Mouse (Mus musculus) ES-CJ7 (cell line): ENCODE measurements around the gene Med25.
A peak's percentile ranks its signal among the peaks of the same experiment; 100 is the strongest.

Source experiments
- DNase-seq: peaks from one replicate; pipeline ENCODE4 v3.0.0; 2011; ENCODE audit warnings: low read depth, low spot score

Gene Med25

DNA sequence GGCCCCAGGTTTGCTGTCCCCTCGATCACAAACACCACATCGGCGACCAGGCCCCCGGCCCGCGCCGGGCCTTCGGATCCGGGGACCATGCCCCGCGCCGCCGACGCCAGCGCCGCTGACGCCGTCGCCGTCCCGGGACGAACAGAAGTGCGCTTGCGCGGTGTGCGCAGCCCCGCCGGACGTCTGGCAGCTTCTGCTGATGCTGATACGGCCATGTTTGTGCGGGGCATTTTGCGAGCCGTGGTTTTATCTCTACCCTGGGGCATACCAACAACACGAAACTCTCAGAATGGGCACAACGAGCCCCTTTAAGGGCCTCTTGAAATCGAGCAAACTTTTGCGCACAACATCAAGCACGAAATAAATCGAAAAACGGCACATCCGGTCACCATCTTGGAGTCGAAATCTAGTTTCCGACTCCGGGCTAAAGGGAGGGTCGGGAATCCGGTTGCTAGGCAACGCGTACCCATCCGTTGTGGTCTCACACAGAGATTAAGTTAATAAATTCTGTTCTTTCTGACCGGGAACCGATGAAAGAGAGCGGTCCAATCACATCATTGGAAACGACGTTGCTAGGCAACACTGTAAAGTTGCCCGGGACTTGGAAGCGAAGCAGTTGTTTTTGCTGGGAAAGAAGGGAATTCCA is at the start of gene Med25:
Gene Med25, minus strand, starts transcription at position 437 of the 646 bp plus-strand sequence.
- peak; percentile 92 for DNase-seq

- DNase-seq = peak; percentile 88
Measured at GRCm38 (mm10) chr7:44938680-44939079, 46.2 kb upstream of the Med25 start.

- DNase-seq = peak; percentile 100
Measured at GRCm38 (mm10) chr7:44929204-44930151, 37.0 kb upstream of the Med25 start, which contains the start of gene Ap2a1. Gene Ap2a1, minus strand, starts transcription at chr7:44929496.

DNA sequence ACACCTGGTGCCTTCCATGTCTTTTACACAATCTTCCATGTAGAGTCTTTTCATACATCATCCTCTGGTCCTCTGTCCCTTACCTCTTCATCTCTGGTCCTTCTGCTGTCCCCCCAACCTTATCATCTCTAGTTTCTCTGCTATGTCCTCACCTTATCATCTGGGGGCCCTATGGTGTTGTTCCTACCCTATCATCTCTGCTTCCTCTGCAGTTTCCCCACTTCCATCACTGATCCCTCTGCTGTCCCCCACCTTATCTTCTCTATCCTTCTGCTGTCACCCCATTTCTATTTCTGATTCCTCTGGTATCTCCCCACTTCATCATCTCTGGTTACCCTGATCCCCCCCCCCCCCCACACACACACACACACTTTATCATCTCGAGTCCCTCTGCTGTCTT is 36.1 kb upstream of the Med25 start:
- no peak for DNase-seq

DNA sequence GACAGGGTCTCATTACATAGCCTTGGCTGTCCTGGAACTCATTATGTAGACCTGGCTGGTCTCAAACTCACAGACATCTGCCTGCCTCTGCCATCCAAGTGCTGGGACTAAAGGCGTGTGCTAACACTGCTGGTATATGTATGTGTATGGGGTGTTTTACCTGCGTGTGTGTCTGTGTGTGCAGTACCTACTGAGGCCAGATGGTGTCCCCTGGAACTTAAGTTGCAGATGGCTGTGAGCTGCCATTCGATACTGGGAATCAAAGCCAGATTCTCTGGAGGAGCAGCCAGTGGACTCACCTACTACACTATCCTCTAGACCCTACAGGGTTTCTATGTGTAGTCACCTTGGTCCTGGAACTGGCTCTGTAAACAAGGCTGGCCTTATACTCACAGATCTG is 33.0 kb upstream of the Med25 start:
- DNase-seq = peak; percentile 88

GRCm38 (mm10) chr7:44922530-44922929 is 30.0 kb upstream of the Med25 start:
- no peak for DNase-seq

DNA sequence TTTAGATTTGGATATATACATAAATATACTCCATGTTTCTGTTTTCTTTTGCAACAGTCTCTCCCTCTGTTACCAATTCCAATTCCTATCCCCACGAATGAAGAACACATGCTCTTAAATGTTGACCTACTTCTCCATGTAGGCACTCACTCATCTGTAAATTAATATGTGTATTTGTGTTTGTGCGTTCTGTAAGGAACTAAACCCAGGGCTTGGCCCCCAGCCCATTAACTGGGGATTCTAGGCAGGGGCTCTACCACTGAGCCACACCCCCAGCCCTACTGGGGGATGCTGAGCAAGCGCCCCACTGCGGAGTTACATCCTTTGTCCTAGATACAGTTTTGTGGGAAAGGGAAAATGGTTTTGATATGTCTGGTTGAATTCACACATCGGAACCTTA is 26.6 kb upstream of the Med25 start:
- DNase-seq = no peak

- DNase-seq = no peak
Measured at GRCm38 (mm10) chr7:44918219-44918618, 25.7 kb upstream of the Med25 start.

GRCm38 (mm10) chr7:44916881-44917280 is 24.4 kb upstream of the Med25 start:
- no peak for DNase-seq

DNA sequence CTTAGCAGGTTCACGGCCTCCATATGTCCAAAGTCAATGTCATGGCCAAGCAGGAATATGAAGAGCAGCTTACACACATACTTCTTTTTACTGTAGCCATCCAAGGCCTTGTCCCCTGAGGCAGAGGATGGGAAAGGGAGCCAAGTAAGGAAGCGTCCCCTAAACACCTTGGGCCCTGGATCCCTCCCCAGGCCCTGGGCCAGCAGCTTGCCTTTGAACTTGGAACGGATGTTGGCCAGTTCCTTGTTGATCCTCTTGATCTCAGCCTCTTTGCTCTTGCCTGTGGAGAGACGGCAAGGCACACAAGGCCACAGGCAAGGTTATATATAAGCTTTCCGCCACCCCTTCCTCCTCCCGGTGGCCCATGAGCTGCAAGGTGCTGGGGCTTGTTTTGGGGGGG is 23.7 kb upstream of the Med25 start:
- DNase-seq = no peak

DNA sequence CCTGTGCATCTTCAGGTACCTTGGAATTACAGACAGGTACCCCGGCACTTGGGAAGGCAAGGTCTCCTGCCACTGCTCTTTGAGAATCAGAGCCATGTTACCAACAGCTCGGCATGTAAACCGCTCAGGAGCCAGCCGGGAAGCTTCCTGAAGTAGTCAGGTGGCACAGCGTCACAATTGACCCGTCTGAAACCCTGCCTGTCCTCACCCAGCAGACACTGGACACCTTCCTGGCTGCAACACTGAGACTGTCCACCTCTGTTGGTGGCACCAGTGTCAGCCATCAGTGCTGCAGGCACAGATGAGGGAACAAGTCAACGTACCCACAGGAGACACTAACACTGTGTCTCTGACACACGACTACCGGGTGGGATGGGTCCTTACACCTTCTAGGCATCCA is 22.8 kb upstream of the Med25 start:
- no peak for DNase-seq

- no peak for DNase-seq
Measured at GRCm38 (mm10) chr7:44914396-44914795, 21.9 kb upstream of the Med25 start.

DNA sequence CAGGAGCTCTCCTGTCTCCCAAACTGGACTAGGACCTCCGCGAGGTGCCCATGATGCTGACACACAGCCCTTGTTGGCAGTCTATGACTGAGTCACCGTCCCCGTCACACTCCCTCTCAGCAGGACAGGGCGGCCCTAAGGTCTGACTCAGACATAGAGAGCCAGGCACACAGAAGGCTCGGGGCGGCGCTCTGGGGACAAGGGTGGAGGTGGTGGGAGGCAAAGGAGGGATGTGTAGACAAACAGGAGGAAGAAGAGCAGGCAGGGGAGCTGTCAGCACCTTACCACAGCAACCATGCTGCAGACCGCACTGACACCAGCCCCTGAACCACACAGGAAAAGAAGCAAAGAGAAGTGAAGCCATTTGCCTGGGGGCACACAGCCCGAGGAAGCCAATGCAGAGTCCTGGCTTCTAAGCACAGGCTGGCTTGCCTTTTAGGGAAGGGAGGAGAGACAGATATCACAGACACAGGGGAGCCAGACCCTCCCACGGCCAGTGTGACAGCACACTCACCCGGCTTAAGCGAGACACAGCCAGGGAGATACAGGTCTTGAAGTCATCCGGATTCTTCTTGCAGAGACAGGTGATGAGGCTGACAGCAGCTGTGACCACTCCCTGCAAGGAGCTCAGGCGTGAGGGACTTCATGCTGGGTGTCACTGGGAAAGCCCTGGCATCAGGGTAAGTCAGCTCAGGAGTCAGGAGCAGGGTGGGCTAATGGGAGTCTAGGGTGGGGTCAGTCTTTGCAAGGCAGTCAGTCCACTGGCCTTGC is 16.4 kb upstream of the Med25 start:
- DNase-seq = no peak

DNA sequence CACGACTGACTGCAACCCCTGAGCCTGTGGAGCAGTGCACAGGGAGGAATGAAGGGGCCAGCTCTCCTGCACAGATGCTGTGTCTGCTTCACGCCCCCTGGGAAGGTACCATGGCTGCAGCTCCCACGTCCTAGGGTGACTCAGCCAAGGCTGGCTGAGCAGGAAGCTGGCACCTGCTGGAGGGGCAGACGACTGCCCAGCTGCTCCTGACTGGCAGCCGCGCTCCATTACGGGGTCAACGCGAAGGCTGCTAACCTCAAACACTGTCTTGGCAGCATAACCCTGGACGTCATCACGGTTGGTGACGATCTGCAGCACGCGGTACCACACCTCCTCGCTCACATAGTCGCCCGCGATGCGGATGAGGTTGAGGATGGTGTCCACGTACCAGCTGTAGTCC is 12.9 kb upstream of the Med25 start:
- no peak for DNase-seq

DNA sequence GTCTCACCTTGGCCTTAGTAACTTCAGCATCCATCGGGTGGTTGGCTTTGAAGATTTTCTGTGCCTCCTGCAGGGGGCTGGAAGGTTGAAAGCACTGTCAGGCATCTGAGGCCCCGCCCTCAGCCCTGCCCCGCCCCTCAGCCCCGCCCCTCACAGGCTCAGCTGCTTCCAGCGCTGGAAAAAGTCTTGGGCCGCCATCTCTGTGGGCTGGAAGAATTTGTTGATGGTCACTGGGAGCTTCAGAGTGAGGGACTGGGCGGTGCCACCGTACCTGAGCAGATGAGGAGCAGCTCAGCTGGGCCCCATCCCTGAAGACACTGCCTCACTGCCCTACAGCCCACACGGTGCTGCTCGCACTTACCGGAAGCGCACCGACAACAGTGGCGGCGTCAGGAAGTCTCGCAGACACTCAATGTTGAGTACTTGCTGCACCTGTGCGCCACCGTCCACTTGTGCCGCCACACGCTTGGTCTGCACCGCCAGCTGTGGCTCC is 8.8 kb upstream of the Med25 start:
- peak; percentile 84 for DNase-seq

DNA sequence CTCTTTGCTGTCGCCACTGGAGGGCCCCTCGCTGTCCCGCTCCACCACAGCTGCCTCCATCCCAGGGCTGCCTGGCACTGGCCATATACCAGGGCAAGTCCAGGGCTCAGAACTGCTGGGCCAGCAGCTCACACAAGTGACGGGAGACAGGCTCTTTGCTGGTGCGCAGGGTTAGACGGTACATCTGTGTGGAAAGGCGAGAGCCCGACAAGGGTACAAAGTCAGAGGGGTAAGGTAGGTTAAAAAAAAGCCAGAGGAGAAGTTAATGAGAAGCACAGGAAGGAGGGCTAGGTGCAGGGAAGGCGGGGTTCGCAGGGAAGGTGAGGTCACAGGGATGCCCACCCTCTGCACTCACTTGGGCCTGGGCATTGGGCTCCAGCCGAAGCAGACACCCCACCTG is 8.1 kb upstream of the Med25 start:
- no peak for DNase-seq

DNA sequence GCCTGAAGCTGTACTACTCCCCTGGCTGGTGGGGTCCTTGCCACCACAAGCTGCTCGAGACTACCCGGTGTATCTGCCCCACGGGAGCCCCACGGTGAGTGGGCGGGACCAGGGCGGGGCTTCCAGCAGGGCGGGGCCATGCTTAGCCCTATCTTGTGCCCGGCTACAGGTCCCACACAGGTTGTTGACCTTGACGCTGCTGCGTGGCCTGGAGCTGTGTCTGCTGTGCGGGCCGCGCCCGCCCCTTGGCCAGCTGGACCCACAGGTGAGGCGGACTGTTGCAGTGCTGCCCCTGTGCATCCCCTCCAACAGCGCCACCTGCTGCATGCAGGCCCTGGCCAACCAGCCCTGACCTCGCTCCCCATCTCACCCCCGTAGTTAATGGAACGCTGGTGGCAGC is 6.1 kb upstream of the Med25 start:
- DNase-seq = peak; percentile 76

- DNase-seq = no peak
Measured at GRCm38 (mm10) chr7:44896499-44896898, 4.0 kb upstream of the Med25 start.

- DNase-seq = peak; percentile 96
Measured at GRCm38 (mm10) chr7:44895593-44896434, 3.3 kb upstream of the Med25 start, which contains the start of gene Fuz. Gene Fuz, plus strand, starts transcription at chr7:44896079.

DNA sequence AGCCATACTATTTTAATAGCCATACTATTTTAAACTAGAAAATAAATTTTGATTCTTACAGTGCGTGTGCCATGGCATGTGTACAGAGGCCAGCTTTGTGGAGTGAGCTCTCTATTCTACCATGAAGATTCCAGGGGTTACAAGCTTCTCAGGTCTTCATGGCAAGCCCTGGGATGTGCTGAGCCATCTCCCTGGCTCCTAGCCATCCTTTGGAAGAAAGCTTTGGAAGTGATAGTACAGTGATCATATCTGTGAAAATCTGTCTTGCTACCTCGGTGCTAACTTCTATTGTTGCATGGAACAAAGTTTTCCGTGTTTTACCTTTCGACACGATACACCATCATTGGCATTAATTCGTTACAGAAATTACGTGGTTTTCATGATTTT is 2.7 kb upstream of the Med25 start:
- DNase-seq = no peak

GRCm38 (mm10) chr7:44894175-44894574 is 1.7 kb upstream of the Med25 start:
- DNase-seq = no peak
